Mouse (Mus musculus) myocyte (in vitro differentiated cells): Measurements from ENCODE around the gene Nxpe2. TPM values are rescaled to one million over a fixed set of nuclear protein-coding genes. Genes with fewer than 3 reads are reported as not detected.
"Not testable (repeated sequence)": the region's sequence is repeated elsewhere in the genome, so short reads cannot be mapped to it uniquely, and the experiment has no call there.

ENCODE experiments used
- H3K27me3 ChIP-seq: one replicate; pipeline ENCODE4 v1.6.1; 2011; ENCODE audit not compliant: control insufficient read depth, insufficient read depth, insufficient read length
- H3K36me3 ChIP-seq: one replicate; pipeline ENCODE4 v1.6.1; 2011; ENCODE audit not compliant: control insufficient read depth, insufficient read depth
- H3K4me2 ChIP-seq: one replicate; pipeline ENCODE4 v1.6.1; 2011; ENCODE audit warnings: low read depth, control low read depth
- H3K4me3 ChIP-seq: one replicate; pipeline ENCODE4 v1.5.1; 2011; ENCODE audit warnings: mild to moderate bottlenecking, control low read depth, moderate library complexity
- H3K79me2 ChIP-seq: one replicate; pipeline ENCODE4 v1.6.1; 2011; ENCODE audit not compliant: control insufficient read depth, insufficient read depth
- H3ac ChIP-seq: one replicate; pipeline ENCODE4 v1.6.1; 2011; ENCODE audit not compliant: control insufficient read depth, insufficient read length
- CEBPB ChIP-seq: IDR thresholded peaks from 2 replicates; pipeline ENCODE4 v1.6.1; 2011; ENCODE audit warnings: mild to moderate bottlenecking, moderate library complexity; ENCODE audit not compliant: poor library complexity, insufficient read depth, severe bottlenecking
- E2F4 ChIP-seq: IDR thresholded peaks from one replicate; pipeline ENCODE4 v1.6.1; 2011; ENCODE audit warnings: mild to moderate bottlenecking, control low read depth, moderate library complexity; ENCODE audit not compliant: insufficient read depth
- MAX ChIP-seq: IDR thresholded peaks from one replicate; pipeline ENCODE4 v1.6.1; 2011; ENCODE audit warnings: low read depth, mild to moderate bottlenecking, control low read depth
- MYOD1 ChIP-seq, 3 experiments: IDR thresholded peaks; one replicate each; pipeline ENCODE4 v1.6.1; 2011; ENCODE audit warnings: control low read depth in 2 of 3, low read depth in 2 of 3, mild to moderate bottlenecking in 2 of 3, moderate library complexity in 1 of 3; ENCODE audit not compliant: insufficient read length in 2 of 3, control insufficient read depth in 1 of 3
- MYOG ChIP-seq, 3 experiments: IDR thresholded peaks; one replicate each; pipeline ENCODE4 v1.6.1; 2011; ENCODE audit warnings: control low read depth in 2 of 3, low read depth in 2 of 3, mild to moderate bottlenecking in 2 of 3; ENCODE audit not compliant: insufficient read length in 2 of 3, control insufficient read depth in 1 of 3, insufficient read depth in 1 of 3
- POLR2A ChIP-seq: IDR thresholded peaks from one replicate; pipeline ENCODE4 v1.6.1; 2011; ENCODE audit warnings: low read depth, mild to moderate bottlenecking, control low read depth, moderate library complexity; ENCODE audit not compliant: insufficient read length
- POLR2AphosphoS2 ChIP-seq: IDR thresholded peaks from one replicate; pipeline ENCODE4 v1.6.1; 2011; ENCODE audit warnings: low read depth, control low read depth; ENCODE audit not compliant: insufficient read length
- REST ChIP-seq: IDR thresholded peaks from one replicate; pipeline ENCODE4 v1.6.1; 2011; ENCODE audit warnings: mild to moderate bottlenecking, control low read depth, moderate library complexity; ENCODE audit not compliant: insufficient read depth, insufficient read length
- SRF ChIP-seq: IDR thresholded peaks from one replicate; pipeline ENCODE4 v1.6.1; 2011; ENCODE audit warnings: low read depth; ENCODE audit not compliant: control insufficient read depth, insufficient read length
- TCF12 ChIP-seq: IDR thresholded peaks from one replicate; pipeline ENCODE4 v1.6.1; 2011; ENCODE audit warnings: mild to moderate bottlenecking, control low read depth; ENCODE audit not compliant: poor library complexity, insufficient read depth, severe bottlenecking
- TCF3 ChIP-seq: IDR thresholded peaks from one replicate; pipeline ENCODE4 v1.6.1; 2011; ENCODE audit warnings: low read depth, control low read depth; ENCODE audit not compliant: insufficient read length
- USF1 ChIP-seq: IDR thresholded peaks from one replicate; pipeline ENCODE4 v1.6.1; 2011; ENCODE audit warnings: low read depth, mild to moderate bottlenecking, control low read depth, moderate library complexity
- polyA plus RNA-seq: library from polyadenylated mRNA; unstranded; fragments of >200 nt; fragmentation: generic; extraction: Trizol; gene quantifications from one replicate; pipeline ENCODE4 v1.2.1, GENCODE M21; 2012; ENCODE audit warnings: missing spikeins

Gene Nxpe2
- polyA plus RNA-seq, 1 experiment = not detected

DNA sequence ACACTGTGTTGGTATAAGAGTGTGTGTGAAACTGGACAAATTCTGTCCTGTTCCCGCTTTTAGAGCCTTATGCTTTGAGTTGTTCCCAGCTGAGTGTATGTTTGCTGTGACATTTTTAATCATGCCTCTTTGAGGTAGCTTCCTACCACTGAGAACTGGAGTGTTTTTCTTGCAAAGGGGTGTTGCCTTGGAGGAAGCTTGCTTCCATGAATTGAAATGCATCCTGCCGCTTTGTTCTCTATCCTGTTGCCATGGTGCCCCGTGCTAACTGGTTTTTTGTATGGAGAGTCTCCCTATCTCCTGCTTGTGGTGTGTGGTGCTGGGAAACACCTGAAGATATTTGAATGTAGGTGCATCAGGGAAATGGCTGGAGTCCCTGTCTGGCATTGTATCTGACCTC lies 39.1 kb downstream of the Nxpe2 start:
- H3K79me2 ChIP-seq = no peaks in the 10 kb centered on the region
- no peaks in the 10 kb centered on the region for H3K27me3 ChIP-seq
- no peaks in the 10 kb centered on the region for H3K36me3 ChIP-seq
- H3K4me3 ChIP-seq = no peak overlapping the region
- H3K4me2 ChIP-seq = no peak overlapping the region
- H3ac ChIP-seq = no peak overlapping the region
- TF ChIP-seq SRF = no peak
- no peak for TF ChIP-seq POLR2A
- TF ChIP-seq TCF3 = no peak
- TF ChIP-seq E2F4 = no peak
- no peak for TF ChIP-seq MYOD1 (IDR thresholded peaks at IDR 0.05; ENCODE audit: control insufficient read depth in 1 of 3, insufficient read length in 2 of 3, low read depth in 2 of 3)
- TF ChIP-seq POLR2AphosphoS2 = no peak
- TF ChIP-seq REST = no peak
- TF ChIP-seq MYOG (IDR thresholded peaks at IDR 0.05; ENCODE audit: control insufficient read depth in 1 of 3, insufficient read depth in 1 of 3, insufficient read length in 2 of 3, low read depth in 2 of 3) = no peak
- no peak for TF ChIP-seq CEBPB
- no peak for TF ChIP-seq TCF12
- no peak for TF ChIP-seq USF1
- TF ChIP-seq MAX = no peak

DNA sequence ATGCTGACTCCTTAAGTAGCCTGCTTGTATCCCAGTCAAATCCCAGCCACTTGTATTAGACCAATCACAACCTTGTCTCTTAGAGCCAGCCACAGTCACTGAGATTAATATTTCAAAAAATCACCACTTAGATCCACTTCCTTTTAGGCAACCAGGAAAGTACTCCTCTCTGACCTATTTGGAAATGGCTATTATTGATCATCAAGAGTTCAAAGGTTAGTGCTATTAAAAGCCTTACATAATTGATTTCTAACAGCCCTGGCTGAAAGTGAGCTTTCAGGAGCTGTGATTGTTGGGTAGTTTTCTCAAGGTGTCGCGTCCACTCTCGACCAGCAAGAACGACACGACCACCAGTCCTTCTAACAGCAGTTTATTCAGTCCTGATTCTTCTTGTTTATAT lies 42.0 kb downstream of the Nxpe2 start:
- Histone ChIP-seq H3K36me3 (no peaks in the 10 kb centered on the region), H3K4me2 (no peak overlapping the region), H3ac (no peak overlapping the region), H3K4me3 (no peak overlapping the region), H3K27me3 (no peaks in the 10 kb centered on the region), H3K79me2 (no peaks in the 10 kb centered on the region)
- TF ChIP-seq CEBPB = no peak
- no peak for TF ChIP-seq MYOD1 (IDR thresholded peaks at IDR 0.05; ENCODE audit: control insufficient read depth in 1 of 3, insufficient read length in 2 of 3, low read depth in 2 of 3)
- TF ChIP-seq REST = no peak
- TF ChIP-seq MYOG (IDR thresholded peaks at IDR 0.05; ENCODE audit: control insufficient read depth in 1 of 3, insufficient read depth in 1 of 3, insufficient read length in 2 of 3, low read depth in 2 of 3) = no peak
- no peak for TF ChIP-seq TCF12
- no peak for TF ChIP-seq USF1
- TF ChIP-seq POLR2A = no peak

DNA sequence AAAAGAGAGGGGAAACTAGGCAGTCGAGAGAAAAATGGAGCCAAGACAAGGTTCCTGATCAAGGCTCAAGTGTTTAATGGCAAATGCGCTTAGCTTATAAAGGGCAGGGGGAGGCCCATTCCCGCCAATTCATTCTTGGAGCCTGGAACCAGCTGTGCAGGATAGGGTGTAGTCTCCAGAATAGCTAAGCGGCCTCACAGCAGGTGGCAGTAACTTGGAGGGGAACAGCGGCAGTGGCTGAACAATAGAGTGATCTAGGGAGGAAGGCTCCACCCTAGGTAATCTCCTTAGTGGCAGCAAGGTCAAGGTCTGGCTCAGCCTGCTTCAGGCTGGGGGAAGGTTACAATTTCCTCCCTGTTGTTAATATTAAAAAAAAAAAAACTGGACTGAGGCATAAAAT lies 49.7 kb downstream of the Nxpe2 start:
- H3K27me3 ChIP-seq, H3K4me2 ChIP-seq, H3K4me3 ChIP-seq, H3ac ChIP-seq, H3K36me3 ChIP-seq, H3K79me2 ChIP-seq: not testable (repeated sequence)

DNA sequence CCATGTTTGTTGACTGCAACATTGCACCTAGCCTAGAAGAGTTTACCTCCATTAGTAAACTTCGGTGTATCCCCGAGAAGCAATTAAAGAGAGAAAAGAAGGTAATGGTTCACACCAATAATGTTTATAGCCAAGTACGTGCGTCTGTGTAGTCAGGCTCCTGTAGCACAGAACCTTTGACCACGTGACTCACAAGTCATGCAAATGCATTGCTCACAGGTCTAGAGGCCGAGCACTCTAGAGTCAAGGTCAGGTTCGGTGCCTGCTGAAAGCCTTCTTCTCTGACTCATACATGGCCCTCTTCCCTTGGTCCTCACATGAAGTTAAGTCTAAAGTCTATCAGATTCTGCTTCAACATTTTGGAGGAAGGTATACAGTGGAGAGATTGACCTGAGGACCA lies 54.3 kb downstream of the Nxpe2 start:
- Histone ChIP-seq H3K36me3 (no peaks in the 10 kb centered on the region), H3K27me3 (no peaks in the 10 kb centered on the region), H3K79me2 (no peaks in the 10 kb centered on the region), H3ac (no peak overlapping the region), H3K4me2 (no peak overlapping the region), H3K4me3 (no peak overlapping the region)
- TF ChIP-seq TCF3 (no peak), REST (no peak), MYOG (IDR thresholded peaks at IDR 0.05; ENCODE audit: control insufficient read depth in 1 of 3, insufficient read depth in 1 of 3, insufficient read length in 2 of 3, low read depth in 2 of 3) (no peak), E2F4 (no peak), POLR2A (no peak), MYOD1 (IDR thresholded peaks at IDR 0.05; ENCODE audit: control insufficient read depth in 1 of 3, insufficient read length in 2 of 3, low read depth in 2 of 3) (no peak), SRF (no peak), CEBPB (no peak), USF1 (no peak), MAX (no peak), TCF12 (no peak), POLR2AphosphoS2 (no peak)

DNA sequence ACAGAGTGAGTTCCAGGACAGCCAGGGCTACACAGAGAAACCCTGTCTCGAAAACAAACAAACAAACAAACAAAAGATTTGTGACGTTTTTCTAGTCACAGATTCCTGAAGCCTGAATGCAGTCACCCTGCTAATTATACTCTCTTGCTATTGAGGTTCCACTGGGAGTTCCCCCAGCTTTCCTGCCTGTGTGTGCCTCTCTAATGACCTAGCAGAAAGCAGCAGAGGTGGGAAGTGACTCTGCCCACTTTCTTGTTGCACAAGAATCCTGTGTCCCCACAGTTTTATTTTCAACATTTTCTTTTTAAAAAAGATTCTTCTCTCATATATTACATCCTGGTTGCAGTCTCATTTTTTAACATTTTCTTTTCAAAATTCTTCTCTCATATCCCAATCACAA lies 58.5 kb downstream of the Nxpe2 start:
- Histone ChIP-seq H3K79me2 (no peaks in the 10 kb centered on the region), H3K36me3 (no peaks in the 10 kb centered on the region)
- no peak for TF ChIP-seq MYOD1 (IDR thresholded peaks at IDR 0.05; ENCODE audit: control insufficient read depth in 1 of 3, insufficient read length in 2 of 3, low read depth in 2 of 3)
- no peak for TF ChIP-seq POLR2A
- no peak for TF ChIP-seq REST
- TF ChIP-seq USF1 = no peak
- TF ChIP-seq E2F4 = no peak

More for the DNA sequence above, 58.5 kb downstream of the Nxpe2 start:
- Histone ChIP-seq H3K4me2 (no peak overlapping the region), H3K27me3 (no peaks in the 10 kb centered on the region), H3ac (no peak overlapping the region), H3K4me3 (no peak overlapping the region)
